ENCODE assay signal across 9 mouse cellular contexts in the genomic region with DNA sequence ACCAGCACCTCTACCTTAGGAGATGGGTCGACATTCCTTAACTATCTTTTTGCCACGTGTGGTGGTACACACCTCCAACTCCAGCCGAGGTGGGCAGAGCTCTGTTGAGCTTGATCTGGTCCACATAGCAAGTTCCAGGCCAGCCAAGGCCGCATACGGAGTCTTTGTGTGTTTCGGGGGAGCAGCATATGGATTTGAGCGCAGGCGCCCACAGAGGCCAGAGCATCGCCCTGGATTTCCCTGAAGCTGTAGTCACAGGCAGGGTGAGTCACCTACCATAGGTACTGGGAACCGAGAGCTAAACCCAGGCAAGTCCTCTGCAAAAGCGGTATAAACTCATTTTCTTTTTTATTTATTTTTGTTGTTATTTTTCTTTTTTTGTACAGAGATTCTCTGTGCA. TPM values are rescaled to one million over a fixed set of nuclear protein-coding genes. Genes with fewer than 3 reads are reported as not detected.
A peak's percentile ranks its signal among the peaks of the same experiment; 100 is the strongest.
DNase-seq lines count a peak whose midpoint lies in the region; ATAC-seq and TF ChIP-seq lines count a peak whose summit lies in the region.
"Had no signal": no experiment of that assay in that cellular context is flagged by ENCODE, and none has a peak within 500 bp of the region (broad histone marks: within the 10 kb centered on the region; RNA-seq: fewer than 3 reads in every experiment).

No protein-coding gene starts in this region.

- H3K36me3 ChIP-seq in heart, adult 2 months (ENCODE audit: control insufficient read depth, insufficient read depth, low read length): peaks cover 17% of the 10 kb centered on the region
- peaks cover 93% of the 10 kb centered on the region for H3K36me3 ChIP-seq in lung, embryonic 14.5 days (ENCODE audit: insufficient read depth)
- peaks cover 92% of the 10 kb centered on the region for H3K36me3 ChIP-seq in embryonic facial prominence, embryonic 15.5 days
- H3K36me3 ChIP-seq in liver, embryonic 16.5 days (ENCODE audit: control insufficient read depth, insufficient read depth): no peaks in the 10 kb centered on the region

- intact Hi-C loops in heart, adult 2 months (cut with DNase I): no loop called here

- TF ChIP-seq POLR2A in heart, adult 2 months (IDR thresholded peaks at IDR 0.05; ENCODE audit: insufficient read depth, low read depth, low read length): no peak

- peak overlapping the region; percentile 31 for H3K4me2 ChIP-seq in lung, embryonic 14.5 days
- H3K4me2 ChIP-seq in embryonic facial prominence, embryonic 15.5 days (replicated peaks): no peak overlapping the region
- H3K4me2 ChIP-seq in liver, embryonic 16.5 days (ENCODE audit: low read depth, low read length): no peak overlapping the region; the same call in 1 of the 2 replicates

- H3K79me2 ChIP-seq in heart, adult 2 months (replicated peaks; ENCODE audit: control insufficient read depth, insufficient read depth, low read length): peaks cover 9% of the 10 kb centered on the region

- no peak for TF ChIP-seq CTCF in heart, adult 2 months (IDR thresholded peaks at IDR 0.05)
- TF ChIP-seq CTCF in lung, embryonic 14.5 days (IDR thresholded peaks at IDR 0.05; ENCODE audit: low read depth): no peak

- H3K27me3 ChIP-seq in heart, adult 2 months (ENCODE audit: control insufficient read depth, insufficient read depth, low read length): no peaks in the 10 kb centered on the region
- no peaks in the 10 kb centered on the region for H3K27me3 ChIP-seq in lung, embryonic 14.5 days (ENCODE audit: insufficient read depth, low read length)
- no peaks in the 10 kb centered on the region for H3K27me3 ChIP-seq in embryonic facial prominence, embryonic 15.5 days
- no peaks in the 10 kb centered on the region for H3K27me3 ChIP-seq in liver, embryonic 16.5 days (ENCODE audit: control insufficient read depth, insufficient read depth, low read depth, low read length)

- WGBS in heart, adult 2 months: 49% methylated on average over 11 of the region's 11 CpGs
- 70% methylated on average over 11 of the region's 11 CpGs for WGBS in lung, embryonic 14.5 days
- 80% methylated on average over 11 of the region's 11 CpGs for WGBS in embryonic facial prominence, embryonic 15.5 days
- WGBS in liver, embryonic 16.5 days (ENCODE audit: insufficient replicate concordance): 36% methylated on average over 11 of the region's 11 CpGs

- no peaks in the 10 kb centered on the region for H3K9me3 ChIP-seq in lung, embryonic 14.5 days (ENCODE audit: low read depth, low read length)
- H3K9me3 ChIP-seq in embryonic facial prominence, embryonic 15.5 days (replicated peaks): no peaks in the 10 kb centered on the region
- H3K9me3 ChIP-seq in liver, embryonic 16.5 days (replicated peaks; ENCODE audit: control insufficient read depth, low read length): no peaks in the 10 kb centered on the region

- no peak overlapping the region; the same call in 1 of the 2 replicates for H3K4me3 ChIP-seq in heart, adult 2 months
- H3K4me3 ChIP-seq in lung, embryonic 14.5 days (ENCODE audit: low read depth, low read length): no peak overlapping the region
- no peak overlapping the region for H3K4me3 ChIP-seq in embryonic facial prominence, embryonic 15.5 days (replicated peaks)
- no peak overlapping the region for H3K4me3 ChIP-seq in liver, embryonic 16.5 days (ENCODE audit: low read depth, low read length)

- no peak for ATAC-seq in lung, embryonic 14.5 days (ENCODE audit: insufficient read depth)
- no peak for ATAC-seq in embryonic facial prominence, embryonic 15.5 days (ENCODE audit: insufficient number of reproducible peaks, low FRiP score, low TSS enrichment, low read depth)
- ATAC-seq in liver, embryonic 16.5 days (ENCODE audit: low read depth): no peak

- H3K27ac ChIP-seq in heart, adult 2 months: peak overlapping the region; percentile 63
- H3K27ac ChIP-seq in lung, embryonic 14.5 days (ENCODE audit: low read depth): peak overlapping the region; percentile 79
- peak overlapping the region; percentile 65 for H3K27ac ChIP-seq in embryonic facial prominence, embryonic 15.5 days (replicated peaks)
- peak overlapping the region; percentile 25 for H3K27ac ChIP-seq in liver, embryonic 16.5 days (ENCODE audit: low read length)

- DNase-seq in heart, adult 2 months: no peak
- DNase-seq in heart, adult 11 months: no peak
- DNase-seq in lung, embryonic 14.5 days: no peak
- DNase-seq in lung, postnatal 10 days: no peak
- DNase-seq in spleen, adult 18-20 months: no peak
- DNase-seq in cerebellum, adult 11-12 months: no peak
- DNase-seq: gastrocnemius, postnatal 25 days had no signal

- peaks cover 42% of the 10 kb centered on the region for H3K4me1 ChIP-seq in heart, adult 2 months (ENCODE audit: control insufficient read depth, insufficient read depth, low read length)
- peaks cover 11% of the 10 kb centered on the region; the same call in 1 of the 2 replicates for H3K4me1 ChIP-seq in lung, embryonic 14.5 days (ENCODE audit: insufficient read depth)
- H3K4me1 ChIP-seq in embryonic facial prominence, embryonic 15.5 days: peaks cover 40% of the 10 kb centered on the region
- peaks cover 26% of the 10 kb centered on the region for H3K4me1 ChIP-seq in liver, embryonic 16.5 days (ENCODE audit: control insufficient read depth, low read depth, low read length)

- no peak overlapping the region; the same call in 1 of the 2 replicates for H3K9ac ChIP-seq in heart, adult 2 months (ENCODE audit: low read depth, low read length)
- H3K9ac ChIP-seq in lung, embryonic 14.5 days: peak overlapping the region; percentile 15; the same call in 1 of the 2 replicates
- H3K9ac ChIP-seq in embryonic facial prominence, embryonic 15.5 days: no peak overlapping the region
- no peak overlapping the region for H3K9ac ChIP-seq in liver, embryonic 16.5 days (ENCODE audit: low read depth, low read length)

- TF ChIP-seq EP300 in heart, adult 2 months (IDR thresholded peaks at IDR 0.05; ENCODE audit: insufficient read depth, low read depth, low read length): no peak

RNA-seq across cellular contexts. Expression of gene Csnk1e, which starts 23.0 kb away (rescaled TPM):
- total RNA-seq in heart, adult 2 months (2021): 10 to 100 TPM; 46.5 to 48.3 TPM
- 62.6 and 63.6 TPM in 2 replicates for polyA plus RNA-seq in heart, adult 2 months (2012; rRNA removed)
- 93.2 and 99.6 TPM in 2 replicates for polyA plus RNA-seq in lung, embryonic 14.5 days (2014; fragmentation: Nextera tagmentation; extraction: Ambion mirVana)
- 113 and 117 TPM in 2 replicates for polyA plus RNA-seq in embryonic facial prominence, embryonic 15.5 days (2015; fragmentation: Nextera tagmentation; extraction: Ambion mirVana)
- polyA plus RNA-seq in liver, embryonic 16.5 days (2015; fragmentation: Nextera tagmentation; extraction: Ambion mirVana): 4.2 and 4.8 TPM in 2 replicates

RNA-seq across cellular contexts. Expression of gene Tmem184b, which starts 29.0 kb away (rescaled TPM):
- total RNA-seq in heart, adult 2 months (2021): 10 to 100 TPM; 38.7 to 42.9 TPM
- polyA plus RNA-seq in heart, adult 2 months (2012; rRNA removed): 83.1 and 84.2 TPM in 2 replicates
- polyA plus RNA-seq in lung, embryonic 14.5 days (2014; fragmentation: Nextera tagmentation; extraction: Ambion mirVana): 77.3 and 78.3 TPM in 2 replicates
- 87.4 and 92.8 TPM in 2 replicates for polyA plus RNA-seq in embryonic facial prominence, embryonic 15.5 days (2015; fragmentation: Nextera tagmentation; extraction: Ambion mirVana)
- 10.4 and 12.1 TPM in 2 replicates for polyA plus RNA-seq in liver, embryonic 16.5 days (2015; fragmentation: Nextera tagmentation; extraction: Ambion mirVana)

Comparison
In these comparisons a context has a peak if more than half of its experiments do, and no peak if none do; other contexts are left out.
1. H3K27ac ChIP-seq: peak in every context shown above with its lines; median percentile 79 in lung, embryonic 14.5 days; 65 in embryonic facial prominence, embryonic 15.5 days; 63 in heart, adult 2 months; 25 in liver, embryonic 16.5 days.
2. RNA of gene Csnk1e, which starts 23.0 kb away (polyA plus RNA-seq): 113 to 117 TPM in embryonic facial prominence, embryonic 15.5 days, 93.2 to 99.6 TPM in lung, embryonic 14.5 days and 62.6 to 63.6 TPM in heart, adult 2 months; 4.2 to 4.8 TPM in liver, embryonic 16.5 days; every median in the first group is over 10 times any median in the second.